Mouse (Mus musculus) frontal cortex, adult 2 months (tissue): ENCODE results near the gene Cdc6. TPM values are rescaled to one million over a fixed set of nuclear protein-coding genes. Genes with fewer than 3 reads are reported as not detected.
A peak's percentile ranks its signal among the peaks of the same experiment; 100 is the strongest.

Source experiments
- DNase-seq, 2 experiments: peaks; one replicate each; pipeline ENCODE4 v3.0.0; 2022; ENCODE audit warnings: low spot score in 1 of 2; ENCODE audit errors: extremely low spot score in 1 of 2
- polyA plus RNA-seq: library from polyadenylated mRNA; depleted of rRNA; stranded (reverse); fragments of >200 nt; gene quantifications from 2 replicates; pipeline ENCODE4 v1.2.3, GENCODE M21; 2012

Cdc6 gene
- polyA plus RNA-seq, 1 experiment, result 0.62 TPM

- peak; percentile 60 to 65 for DNase-seq
Measured at GRCm38 (mm10) chr11:98941826-98942550, 34.4 kb downstream of the Cdc6 start.

- peak in 1 of 2 experiments; percentile 42 for DNase-seq
Measured at GRCm38 (mm10) chr11:98942555-98942922, 34.9 kb downstream of the Cdc6 start.

GRCm38 (mm10) chr11:98942923-98943641, 35.5 kb downstream of the Cdc6 start:
- DNase-seq, result peak in 1 of 2 experiments; percentile 10

- peak in 1 of 2 experiments; percentile 2 for DNase-seq
Measured at GRCm38 (mm10) chr11:98943741-98944461, 36.3 kb downstream of the Cdc6 start.

- no peak for DNase-seq
Measured at GRCm38 (mm10) chr11:98944897-98945604, 37.5 kb downstream of the Cdc6 start.

- peak in 1 of 2 experiments; percentile 2 for DNase-seq
Measured at GRCm38 (mm10) chr11:98945605-98945977, 38.0 kb downstream of the Cdc6 start.

GRCm38 (mm10) chr11:98947969-98948569, 40.5 kb downstream of the Cdc6 start:
- DNase-seq, result peak in 1 of 2 experiments; percentile 13

- peak in 1 of 2 experiments; percentile 1 for DNase-seq
Measured at GRCm38 (mm10) chr11:98949242-98949957, 41.8 kb downstream of the Cdc6 start.

- DNase-seq, result peak in 1 of 2 experiments; percentile 3
Measured at GRCm38 (mm10) chr11:98949958-98950460, 42.4 kb downstream of the Cdc6 start.

- no peak for DNase-seq
Measured at GRCm38 (mm10) chr11:98950484-98950883, 42.9 kb downstream of the Cdc6 start.

GRCm38 (mm10) chr11:98951026-98951906, 43.7 kb downstream of the Cdc6 start:
- peak in 1 of 2 experiments; percentile 55 for DNase-seq

- no peak for DNase-seq
Measured at GRCm38 (mm10) chr11:98952111-98952510, 44.5 kb downstream of the Cdc6 start.

GRCm38 (mm10) chr11:98952736-98953135, 45.1 kb downstream of the Cdc6 start:
- DNase-seq, result no peak

- DNase-seq, result no peak
Measured at GRCm38 (mm10) chr11:98953361-98953760, 45.8 kb downstream of the Cdc6 start.

GRCm38 (mm10) chr11:98953835-98954320, 46.3 kb downstream of the Cdc6 start:
- DNase-seq, result no peak

- DNase-seq, result peak in 1 of 2 experiments; percentile 64
Measured at GRCm38 (mm10) chr11:98954373-98954772, 46.8 kb downstream of the Cdc6 start.

- DNase-seq, result peak in 1 of 2 experiments; percentile 5
Measured at GRCm38 (mm10) chr11:98954801-98955706, 47.5 kb downstream of the Cdc6 start.
